Mouse (Mus musculus) kidney, embryonic 15.5 days (tissue): Measurements from ENCODE around the gene Mpp6. TPM values are rescaled to one million over a fixed set of nuclear protein-coding genes. Genes with fewer than 3 reads are reported as not detected.

Experiments used
- ATAC-seq: fragments of 200-750 bp; cut with Nextera tagmentation; replicated peaks from 2 replicates; pipeline ENCODE4 v1.8.0; 2017; ENCODE audit warnings: moderate TSS enrichment; ENCODE audit not compliant: low FRiP score
- H3K27ac ChIP-seq: fragments of 300-500 bp; sonication (generic); 2 replicates; pipeline ENCODE4 v1.5.1; 2015; ENCODE audit warnings: mild to moderate bottlenecking, inconsistent platforms
- H3K27me3 ChIP-seq: fragments of 300-500 bp; sonication (generic); 2 replicates; pipeline ENCODE4 v1.6.1; 2015; ENCODE audit warnings: inconsistent platforms
- H3K36me3 ChIP-seq: fragments of 300-500 bp; sonication (generic); 2 replicates; pipeline ENCODE4 v1.6.1; 2015; ENCODE audit warnings: inconsistent platforms
- H3K4me1 ChIP-seq: fragments of 300-500 bp; sonication (generic); 2 replicates; pipeline ENCODE4 v1.6.1; 2015; ENCODE audit warnings: inconsistent platforms
- H3K4me2 ChIP-seq: fragments of 300-500 bp; sonication (generic); 2 replicates; pipeline ENCODE4 v1.6.1; 2015; ENCODE audit warnings: moderate library complexity, mild to moderate bottlenecking, inconsistent platforms
- H3K4me3 ChIP-seq: fragments of 300-500 bp; sonication (generic); replicated peaks from 2 replicates; pipeline ENCODE4 v1.5.1; 2015; ENCODE audit warnings: mild to moderate bottlenecking, inconsistent platforms
- H3K9ac ChIP-seq: fragments of 300-500 bp; sonication (generic); 2 replicates; pipeline ENCODE4 v1.6.1; 2015; ENCODE audit warnings: mild to moderate bottlenecking, inconsistent platforms
- H3K9me3 ChIP-seq: fragments of 300-500 bp; sonication (generic); replicated peaks from 2 replicates; pipeline ENCODE4 v1.6.1; 2016; ENCODE audit warnings: inconsistent platforms
- WGBS: fragments of 180-500 bp; shearing (Covaris S2); methylation state at CpG from one replicate; pipeline ENCODE4 v1.1.7; 2015; ENCODE audit warnings: mixed read lengths; 5-methylcytosine and 5-hydroxymethylcytosine counted together
- polyA plus RNA-seq: library from polyadenylated mRNA; unstranded; fragments of >200 nt; fragmentation: Nextera tagmentation; extraction: Ambion mirVana; gene quantifications from 2 replicates; pipeline ENCODE4 v1.2.1, GENCODE M21; 2015

Mpp6 gene
- polyA plus RNA-seq, 1 experiment from 2014 or later = 98.9 TPM

DNA sequence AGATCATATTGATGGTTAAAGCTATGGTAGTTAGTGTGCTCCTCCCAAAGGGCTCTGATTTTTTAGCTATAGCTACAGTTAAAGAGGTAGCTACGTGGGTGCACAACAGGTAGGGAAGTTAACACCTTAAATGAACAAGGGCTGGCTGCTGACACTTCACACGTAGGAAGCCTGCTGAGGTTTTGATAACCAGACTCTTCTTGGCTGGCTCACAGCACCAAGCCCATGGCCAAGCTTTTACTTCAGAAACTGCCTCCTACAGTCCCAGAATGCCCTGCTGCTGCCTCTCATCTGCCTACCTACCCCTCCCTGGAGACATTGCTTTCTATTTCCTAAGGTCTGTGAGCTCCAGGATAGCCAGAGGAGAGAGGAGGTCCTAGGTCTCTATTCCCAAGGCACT lies 127.9 kb downstream of the Mpp6 start:
- Histone ChIP-seq H3K36me3 (no peaks in the 10 kb centered on the region), H3K9me3 (no peaks in the 10 kb centered on the region), H3K27ac (no peak overlapping the region), H3K4me1 (no peaks in the 10 kb centered on the region), H3K4me3 (no peak overlapping the region), H3K4me2 (no peak overlapping the region), H3K27me3 (no peaks in the 10 kb centered on the region), H3K9ac (no peak overlapping the region)
- no peak for ATAC-seq
- WGBS = 75% methylated on average over 2 of the region's 2 CpGs

DNA sequence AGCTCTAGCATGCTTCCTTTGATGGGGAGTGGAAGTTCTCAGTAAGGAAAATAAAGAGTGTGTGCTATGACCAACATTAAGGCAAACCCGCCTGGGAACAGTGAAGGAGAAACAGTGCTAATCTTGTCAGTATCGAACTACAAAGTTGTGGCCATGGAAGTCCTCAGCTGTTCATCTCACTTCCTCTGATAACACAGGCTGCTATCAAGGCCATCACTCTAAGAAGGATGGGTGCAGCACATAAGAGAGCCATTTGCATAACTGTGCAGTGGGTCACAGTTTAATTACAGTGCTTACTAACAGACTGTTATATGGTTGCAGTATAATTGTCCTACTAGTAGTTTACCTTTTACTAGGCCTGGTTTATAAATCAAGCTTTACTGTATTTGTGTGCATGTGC lies 129.9 kb downstream of the Mpp6 start:
- WGBS = 87% methylated on average over 2 of the region's 2 CpGs
- Histone ChIP-seq H3K4me3 (no peak overlapping the region), H3K4me1 (no peaks in the 10 kb centered on the region), H3K9ac (no peak overlapping the region), H3K27ac (no peak overlapping the region), H3K4me2 (no peak overlapping the region), H3K27me3 (no peaks in the 10 kb centered on the region), H3K36me3 (no peaks in the 10 kb centered on the region), H3K9me3 (no peaks in the 10 kb centered on the region)
- ATAC-seq = no peak

DNA sequence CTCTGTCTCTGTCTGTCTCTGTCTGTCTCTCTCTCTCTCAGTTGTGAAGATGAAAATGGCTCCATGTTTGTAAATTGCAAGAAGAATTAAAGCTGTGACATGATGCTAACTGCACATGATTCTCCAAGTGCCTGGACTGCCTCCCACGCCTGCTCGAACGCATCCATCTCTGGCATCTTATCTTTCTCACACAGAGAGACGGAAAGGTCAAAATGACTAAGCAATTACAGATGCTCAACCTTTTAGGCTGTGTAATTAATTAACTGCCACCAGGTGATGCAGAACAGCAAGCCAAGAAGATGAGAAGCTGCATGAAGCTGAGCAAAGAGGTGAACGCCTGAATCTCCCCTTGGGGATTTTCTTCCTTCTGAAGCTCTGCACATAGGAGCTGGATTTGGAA lies 130.4 kb downstream of the Mpp6 start:
- H3K4me1 ChIP-seq = no peaks in the 10 kb centered on the region
- H3K4me2 ChIP-seq = no peak overlapping the region
- no peak overlapping the region for H3K4me3 ChIP-seq
- no peaks in the 10 kb centered on the region for H3K9me3 ChIP-seq
- ATAC-seq = no peak
- H3K9ac ChIP-seq = no peak overlapping the region
- WGBS = 60% methylated on average over 5 of the region's 5 CpGs
- no peaks in the 10 kb centered on the region for H3K27me3 ChIP-seq
- H3K36me3 ChIP-seq = no peaks in the 10 kb centered on the region
- no peak overlapping the region for H3K27ac ChIP-seq

DNA sequence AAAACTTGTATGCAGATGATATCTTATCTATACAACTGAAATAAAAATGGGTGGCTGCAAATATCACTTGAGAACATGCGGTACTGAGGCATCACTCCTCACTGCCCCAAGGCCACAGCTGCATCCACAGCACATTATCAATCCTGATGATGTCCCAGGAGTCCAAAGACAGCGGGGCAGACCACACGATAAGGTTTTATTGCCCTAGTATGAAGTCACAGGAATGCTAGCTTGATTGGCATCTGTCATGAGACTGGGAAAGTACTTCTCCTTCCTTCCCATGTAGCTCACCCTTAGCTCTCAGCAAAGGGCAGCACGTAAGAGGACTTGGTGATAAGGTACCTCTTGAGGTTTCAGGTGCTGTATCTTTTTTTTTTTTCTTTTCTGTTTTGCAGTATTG lies 134.1 kb downstream of the Mpp6 start:
- no peak overlapping the region for H3K27ac ChIP-seq
- no peak for ATAC-seq
- no peak overlapping the region for H3K4me2 ChIP-seq
- H3K4me1 ChIP-seq = no peaks in the 10 kb centered on the region
- no peaks in the 10 kb centered on the region for H3K27me3 ChIP-seq
- no peak overlapping the region for H3K4me3 ChIP-seq
- 82% methylated on average over 4 of the region's 4 CpGs for WGBS
- H3K9me3 ChIP-seq = no peaks in the 10 kb centered on the region
- H3K36me3 ChIP-seq = no peaks in the 10 kb centered on the region
- no peak overlapping the region for H3K9ac ChIP-seq

DNA sequence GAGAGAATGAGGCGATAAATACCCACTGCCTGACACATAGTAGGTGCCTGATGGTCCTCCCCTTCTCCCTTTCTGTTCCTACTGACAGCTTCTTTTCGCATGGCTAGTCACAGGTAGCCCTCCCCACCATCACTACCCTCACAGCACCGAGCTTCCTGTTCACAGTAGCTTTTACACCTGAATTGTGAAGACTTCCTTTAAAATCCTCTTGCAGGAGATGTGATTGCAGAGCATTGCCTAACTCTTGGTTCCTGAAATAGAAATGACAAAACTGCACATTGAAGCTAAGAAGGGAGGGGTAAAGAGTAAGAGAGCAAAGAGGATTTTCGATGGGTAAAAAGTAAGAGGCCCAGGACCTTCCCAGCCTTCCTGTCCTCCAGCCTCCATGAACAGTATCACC lies 134.9 kb downstream of the Mpp6 start:
- no peak overlapping the region for H3K4me3 ChIP-seq
- H3K4me1 ChIP-seq = no peaks in the 10 kb centered on the region
- no peak overlapping the region for H3K9ac ChIP-seq
- no peaks in the 10 kb centered on the region for H3K9me3 ChIP-seq
- no peak overlapping the region for H3K27ac ChIP-seq
- no peaks in the 10 kb centered on the region for H3K27me3 ChIP-seq
- no peaks in the 10 kb centered on the region for H3K36me3 ChIP-seq
- WGBS = 81% methylated on average over 4 of the region's 4 CpGs
- H3K4me2 ChIP-seq = no peak overlapping the region
- ATAC-seq = no peak

DNA sequence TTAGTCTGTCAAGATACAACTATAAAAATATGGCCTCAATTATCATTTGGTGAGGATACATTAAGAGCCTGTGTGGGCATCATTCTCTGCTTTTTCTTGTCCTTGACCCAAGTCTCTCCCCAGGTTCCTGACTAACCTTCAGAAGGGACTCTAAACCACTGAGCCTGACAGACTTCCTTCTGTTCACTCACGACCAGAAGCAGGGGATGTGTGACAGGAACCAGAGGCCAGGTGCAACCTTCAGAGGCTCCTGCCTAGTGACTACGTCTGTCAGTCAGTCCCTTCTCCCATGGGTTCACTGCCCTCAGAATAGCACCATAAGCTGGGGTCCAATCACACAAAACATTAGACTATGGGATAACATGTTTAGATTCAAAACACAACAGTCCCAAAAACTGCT lies 137.3 kb downstream of the Mpp6 start:
- Histone ChIP-seq H3K27me3 (no peaks in the 10 kb centered on the region), H3K4me3 (no peak overlapping the region), H3K4me2 (no peak overlapping the region), H3K27ac (no peak overlapping the region), H3K9ac (no peak overlapping the region), H3K36me3 (no peaks in the 10 kb centered on the region), H3K9me3 (no peaks in the 10 kb centered on the region), H3K4me1 (peaks cover under 1% of the 10 kb centered on the region; the same call in 1 of the 2 replicates)
- ATAC-seq = no peak
- 74% methylated on average over 2 of the region's 2 CpGs for WGBS

DNA sequence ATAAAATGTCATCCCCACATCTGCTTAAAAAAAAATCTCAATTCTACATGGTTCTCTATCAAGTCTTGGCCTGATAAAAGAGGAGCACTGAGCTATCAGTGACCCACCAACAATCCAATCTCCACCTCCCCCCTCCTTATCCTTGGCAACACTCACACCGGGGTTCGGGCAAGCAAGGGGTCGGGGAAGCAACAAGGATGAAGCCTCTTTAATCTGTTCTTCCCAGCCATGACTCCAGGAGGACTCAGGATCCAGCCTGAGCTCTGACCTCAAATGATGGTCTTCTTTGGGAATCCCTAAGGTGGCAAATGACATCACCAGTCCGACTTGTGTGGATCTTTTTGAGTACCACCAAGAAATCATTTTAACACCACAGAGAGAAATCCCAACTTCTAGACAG lies 137.8 kb downstream of the Mpp6 start:
- Histone ChIP-seq H3K4me3 (no peak overlapping the region), H3K27me3 (no peaks in the 10 kb centered on the region), H3K4me2 (no peak overlapping the region), H3K27ac (no peak overlapping the region), H3K9ac (no peak overlapping the region), H3K4me1 (peaks cover 3% of the 10 kb centered on the region; the same call in 1 of the 2 replicates), H3K36me3 (no peaks in the 10 kb centered on the region), H3K9me3 (no peaks in the 10 kb centered on the region)
- ATAC-seq = no peak
- 90% methylated on average over 4 of the region's 4 CpGs for WGBS

Other genes starting within 250 kb of the Mpp6 start
- gene Gsdme, start 153.6 kb downstream of the Mpp6 start, polyA plus RNA-seq = 56.2 and 59.0 TPM in 2 replicates